Mouse (Mus musculus): ENCODE measurements around the gene Hdac11.

GRCm38 (mm10) chr6:91215454-91215853, 59.0 kb downstream of the Hdac11 start:
- TF ChIP-seq POLR2A (IDR thresholded peaks at IDR 0.05; ENCODE audit: insufficient read length, low read depth) (no peak), TCF3 (IDR thresholded peaks at IDR 0.05; ENCODE audit: insufficient read length, low read depth) (no peak)
